Mouse (Mus musculus): ENCODE measurements at regions not wholly inside any gene's neighbourhood (a gene's known extent, or its start where the extent isn't known, plus 50 kb on each side); places are given as distances from the start of the nearest gene placed in this dataset.

DNA sequence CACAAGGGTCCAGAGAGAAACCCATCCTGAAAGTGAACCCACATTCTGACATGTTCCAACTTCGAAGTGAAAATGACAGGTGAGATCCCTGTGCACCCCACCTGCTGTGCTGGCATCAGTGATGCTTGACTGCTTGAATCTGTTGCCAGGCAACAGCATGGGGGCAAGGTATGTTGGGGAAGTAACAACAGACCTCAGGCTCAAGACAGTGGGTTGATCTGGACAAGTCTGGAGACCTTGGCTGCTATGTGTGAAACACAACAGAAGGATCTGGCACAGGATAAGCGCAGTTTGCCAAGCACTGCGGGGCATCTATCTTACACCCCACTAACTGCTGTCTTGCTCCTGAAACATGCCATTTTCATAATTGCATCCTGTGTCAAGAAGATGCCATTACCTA lies 54.3 kb upstream of the Kcnj15 start:
- 89% methylated on average over 3 of the region's 3 CpGs for WGBS
- Histone ChIP-seq H3K27me3 (ENCODE audit: control insufficient read depth, insufficient read depth, low read length) (no peaks in the 10 kb centered on the region), H3K4me1 (ENCODE audit: control insufficient read depth, insufficient read depth, low read length) (no peaks in the 10 kb centered on the region), H3K9me3 (ENCODE audit: control insufficient read depth, low read length) (no peaks in the 10 kb centered on the region), H3K27ac (ENCODE audit: low read depth, low read length) (no peak overlapping the region), H3K36me3 (ENCODE audit: control insufficient read depth, insufficient read depth, low read length) (no peaks in the 10 kb centered on the region), H3K4me3 (ENCODE audit: low read length) (no peak overlapping the region), H3K4me2 (replicated peaks; ENCODE audit: low read depth, low read length) (no peak overlapping the region), H3K9ac (ENCODE audit: low read depth, low read length) (no peak overlapping the region)
- ATAC-seq (ENCODE audit: low FRiP score, low TSS enrichment), result no peak

DNA sequence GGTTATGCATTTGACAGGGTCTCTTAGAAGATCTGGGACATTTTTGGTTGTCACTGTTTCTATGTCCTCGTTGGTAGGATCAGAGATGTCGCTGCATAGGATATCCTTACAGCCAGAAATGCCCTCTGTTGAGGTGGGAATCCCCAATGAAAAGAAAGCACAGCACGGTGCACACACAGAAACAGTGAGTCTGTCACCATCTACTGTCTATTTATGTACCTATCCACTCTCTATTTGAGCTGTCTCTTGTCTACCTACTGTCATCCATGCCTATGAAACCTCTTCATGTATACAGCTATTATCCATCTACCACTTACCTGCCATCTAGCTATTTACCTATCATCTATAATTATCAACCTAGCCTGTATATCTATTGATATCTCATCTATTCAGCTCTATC lies 53.6 kb upstream of the Kcnj15 start:
- no peaks in the 10 kb centered on the region for H3K9me3 ChIP-seq (ENCODE audit: control insufficient read depth, low read length)
- 89% methylated on average over 3 of the region's 3 CpGs for WGBS
- no peak for ATAC-seq (ENCODE audit: low FRiP score, low TSS enrichment)
- no peak overlapping the region for H3K4me2 ChIP-seq (replicated peaks; ENCODE audit: low read depth, low read length)
- no peaks in the 10 kb centered on the region for H3K4me1 ChIP-seq (ENCODE audit: control insufficient read depth, insufficient read depth, low read length)
- H3K36me3 ChIP-seq (ENCODE audit: control insufficient read depth, insufficient read depth, low read length), result no peaks in the 10 kb centered on the region
- H3K4me3 ChIP-seq (ENCODE audit: low read length), result no peak overlapping the region
- H3K9ac ChIP-seq (ENCODE audit: low read depth, low read length), result no peak overlapping the region
- no peaks in the 10 kb centered on the region for H3K27me3 ChIP-seq (ENCODE audit: control insufficient read depth, insufficient read depth, low read length)
- no peak overlapping the region for H3K27ac ChIP-seq (ENCODE audit: low read depth, low read length)

DNA sequence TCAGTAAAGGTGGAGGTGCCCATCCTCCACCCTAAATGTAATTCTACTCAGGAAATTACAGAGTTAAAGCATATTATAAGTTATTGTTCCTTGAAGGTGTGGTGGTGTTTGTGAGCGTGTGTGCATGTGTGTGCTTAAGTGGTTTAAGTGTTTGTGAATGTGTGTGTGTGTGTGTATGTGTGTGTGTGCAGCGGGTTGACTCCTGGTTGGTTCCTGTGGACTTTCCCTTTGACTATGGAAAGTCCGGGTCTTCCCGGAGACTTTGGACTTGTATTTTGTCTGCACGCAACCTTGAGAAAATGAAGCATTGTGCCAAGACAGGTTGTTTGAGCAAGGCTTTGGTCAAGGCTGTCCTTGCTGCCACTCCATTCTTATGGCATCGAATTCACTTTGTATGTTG lies 52.9 kb upstream of the Kcnj15 start:
- Histone ChIP-seq H3K9me3 (ENCODE audit: control insufficient read depth, low read length) (no peaks in the 10 kb centered on the region), H3K9ac (ENCODE audit: low read depth, low read length) (no peak overlapping the region), H3K27me3 (ENCODE audit: control insufficient read depth, insufficient read depth, low read length) (no peaks in the 10 kb centered on the region), H3K4me3 (ENCODE audit: low read length) (no peak overlapping the region), H3K36me3 (ENCODE audit: control insufficient read depth, insufficient read depth, low read length) (no peaks in the 10 kb centered on the region), H3K27ac (ENCODE audit: low read depth, low read length) (no peak overlapping the region), H3K4me1 (ENCODE audit: control insufficient read depth, insufficient read depth, low read length) (no peaks in the 10 kb centered on the region), H3K4me2 (replicated peaks; ENCODE audit: low read depth, low read length) (no peak overlapping the region)
- WGBS, result 95% methylated on average over 6 of the region's 6 CpGs
- no peak for ATAC-seq (ENCODE audit: low FRiP score, low TSS enrichment)

DNA sequence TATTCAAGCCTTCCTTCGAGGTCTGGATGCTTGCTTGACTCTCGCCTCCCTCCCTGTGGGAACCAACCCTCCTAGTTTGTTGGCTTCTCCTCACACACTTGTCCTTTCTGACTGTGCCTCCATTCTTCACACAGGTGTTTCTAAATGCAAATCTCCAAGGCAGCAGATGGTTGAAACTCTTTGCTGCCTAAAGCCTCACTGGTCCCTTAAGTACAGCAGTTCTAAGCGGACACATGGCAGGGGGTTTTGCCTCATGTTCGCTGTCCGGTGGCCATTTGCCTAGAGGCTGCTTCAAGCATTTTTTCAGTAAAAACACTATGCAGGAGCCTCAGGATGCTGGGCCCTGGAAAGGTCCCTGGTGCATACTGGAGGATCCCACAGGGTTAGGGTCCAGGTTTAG lies 50.9 kb upstream of the Kcnj15 start:
- no peaks in the 10 kb centered on the region for H3K4me1 ChIP-seq (ENCODE audit: control insufficient read depth, insufficient read depth, low read length)
- WGBS, result 90% methylated on average over 5 of the region's 5 CpGs
- no peak for ATAC-seq (ENCODE audit: low FRiP score, low TSS enrichment)

DNA sequence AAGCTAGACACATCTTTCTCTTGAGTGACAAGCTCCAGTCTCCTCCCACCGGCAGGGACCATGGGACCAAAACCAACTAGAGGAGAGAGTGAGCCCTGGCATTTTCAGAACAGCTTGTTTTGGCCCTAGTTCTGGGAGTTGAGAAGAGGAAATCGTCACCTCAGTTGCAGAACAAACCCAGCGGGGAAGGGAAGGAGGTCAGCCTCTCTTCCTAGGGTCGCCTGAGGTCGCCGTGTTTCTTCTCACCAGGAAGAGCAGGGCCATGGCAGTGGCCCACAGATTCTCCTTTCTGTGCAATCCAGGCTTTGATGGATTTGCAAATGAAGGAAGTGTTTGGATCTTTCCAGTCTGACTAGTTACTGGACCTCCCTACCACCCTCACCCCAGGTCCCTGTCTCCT lies 49.8 kb upstream of the Kcnj15 start:
- Histone ChIP-seq H3K9me3 (ENCODE audit: control insufficient read depth, low read length) (no peaks in the 10 kb centered on the region), H3K27ac (ENCODE audit: low read depth, low read length) (no peak overlapping the region), H3K36me3 (ENCODE audit: control insufficient read depth, insufficient read depth, low read length) (no peaks in the 10 kb centered on the region), H3K9ac (ENCODE audit: low read depth, low read length) (no peak overlapping the region), H3K4me3 (ENCODE audit: low read length) (no peak overlapping the region), H3K4me2 (replicated peaks; ENCODE audit: low read depth, low read length) (no peak overlapping the region), H3K4me1 (ENCODE audit: control insufficient read depth, insufficient read depth, low read length) (no peaks in the 10 kb centered on the region), H3K27me3 (ENCODE audit: control insufficient read depth, insufficient read depth, low read length) (no peaks in the 10 kb centered on the region)
- 80% methylated on average over 6 of the region's 6 CpGs for WGBS
- no peak for ATAC-seq (ENCODE audit: low FRiP score, low TSS enrichment)

More for the DNA sequence above, 50.9 kb upstream of the Kcnj15 start:
- Histone ChIP-seq H3K4me2 (replicated peaks; ENCODE audit: low read depth, low read length) (no peak overlapping the region), H3K9me3 (ENCODE audit: control insufficient read depth, low read length) (no peaks in the 10 kb centered on the region), H3K4me3 (ENCODE audit: low read length) (no peak overlapping the region), H3K27ac (ENCODE audit: low read depth, low read length) (no peak overlapping the region), H3K27me3 (ENCODE audit: control insufficient read depth, insufficient read depth, low read length) (no peaks in the 10 kb centered on the region), H3K36me3 (ENCODE audit: control insufficient read depth, insufficient read depth, low read length) (no peaks in the 10 kb centered on the region), H3K9ac (ENCODE audit: low read depth, low read length) (no peak overlapping the region)

Measured in kidney, embryonic 14.5 days (tissue).